Mouse (Mus musculus) embryo, embryonic 9.5 days (tissue): ENCODE results near the gene Bag6.

Source experiments
- DNase-seq: peaks from one replicate; pipeline ENCODE4 v3.0.0-alpha.2; 2017; ENCODE audit errors: extremely low spot score

The Bag6 gene

GRCm38 (mm10) chr17:35194844-35195630 lies 60.1 kb downstream of the Bag6 start:
- DNase-seq = no peak

DNA sequence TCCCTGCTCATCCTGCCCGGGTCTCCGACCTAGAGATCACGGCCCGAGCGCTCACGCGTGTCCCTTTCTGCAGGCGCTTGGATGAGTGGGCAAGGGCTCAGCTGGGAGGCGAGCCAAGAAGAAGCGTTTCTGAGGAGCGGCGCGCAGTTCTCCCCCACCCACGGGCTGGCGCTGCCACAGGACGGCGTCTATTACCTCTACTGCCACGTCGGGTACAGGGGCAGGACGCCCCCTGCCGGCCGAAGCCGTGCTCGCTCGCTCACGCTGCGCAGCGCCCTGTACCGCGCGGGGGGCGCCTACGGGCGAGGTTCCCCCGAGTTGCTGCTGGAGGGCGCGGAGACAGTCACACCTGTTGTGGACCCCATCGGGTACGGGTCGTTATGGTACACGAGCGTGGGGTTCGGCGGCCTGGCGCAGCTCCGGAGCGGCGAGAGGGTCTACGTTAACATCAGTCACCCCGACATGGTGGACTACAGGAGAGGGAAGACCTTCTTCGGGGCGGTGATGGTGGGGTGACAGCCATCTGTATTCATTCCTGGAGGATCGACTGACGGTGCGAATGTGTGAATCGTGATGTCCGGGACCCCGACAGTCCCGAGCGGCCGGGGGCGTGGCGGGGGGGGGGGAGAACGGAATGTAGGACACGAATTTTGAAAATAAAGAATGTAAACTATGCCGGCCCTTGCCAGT lies 60.8 kb downstream of the Bag6 start:
- peak; percentile 74 for DNase-seq

- DNase-seq = no peak
Observed at GRCm38 (mm10) chr17:35196321-35196641, 61.3 kb downstream of the Bag6 start.
